Mouse (Mus musculus) heart, embryonic 14.5 days (tissue): ENCODE data around the gene Spint4. TPM values are rescaled to one million over a fixed set of nuclear protein-coding genes. Genes with fewer than 3 reads are reported as not detected.

Experiments used
- ATAC-seq: fragments of 200-750 bp; cut with Nextera tagmentation; 2 replicates; pipeline ENCODE4 v1.8.0; 2017; ENCODE audit warnings: low read depth, moderate TSS enrichment; ENCODE audit not compliant: insufficient number of reproducible peaks, insufficient read depth, low FRiP score
- H3K27ac ChIP-seq, 2 experiments: fragments of 200-500 bp in 1 of 2; fragments of 300-500 bp in 1 of 2; sonication (generic) in 1 of 2; replicated peaks in 1 of 2; 2 replicates each; pipeline ENCODE4 v1.5.1; 2012 to 2014; ENCODE audit warnings: low read depth in 2 of 2, low read length in 2 of 2, control low read depth in 1 of 2, mild to moderate bottlenecking in 1 of 2, mixed read lengths in 1 of 2; ENCODE audit not compliant: control insufficient read depth in 1 of 2, insufficient read depth in 1 of 2
- H3K27me3 ChIP-seq: fragments of 300-500 bp; sonication (generic); 2 replicates; pipeline ENCODE4 v1.6.1; 2014; ENCODE audit warnings: mild to moderate bottlenecking, low read length, control low read depth; ENCODE audit not compliant: control insufficient read depth, insufficient read depth
- H3K36me3 ChIP-seq: fragments of 300-500 bp; sonication (generic); 2 replicates; pipeline ENCODE4 v1.6.1; 2014; ENCODE audit warnings: mild to moderate bottlenecking, control low read depth, low read length, mixed read lengths; ENCODE audit not compliant: control insufficient read depth, insufficient read depth
- H3K4me1 ChIP-seq, 2 experiments: fragments of 200-500 bp in 1 of 2; fragments of 300-500 bp in 1 of 2; sonication (generic) in 1 of 2; 2 replicates each; pipeline ENCODE4 v1.6.1; 2012 to 2014; ENCODE audit warnings: low read length in 2 of 2, control low read depth in 1 of 2, mixed read lengths in 1 of 2; ENCODE audit not compliant: control insufficient read depth in 2 of 2, insufficient read depth in 2 of 2
- H3K4me2 ChIP-seq: fragments of 300-500 bp; sonication (generic); 2 replicates; pipeline ENCODE4 v1.6.1; 2014; ENCODE audit warnings: mild to moderate bottlenecking, low read length
- H3K4me3 ChIP-seq, 2 experiments: fragments of 200-500 bp in 1 of 2; fragments of 300-500 bp in 1 of 2; sonication (generic) in 1 of 2; 2 replicates each; pipeline ENCODE4 v1.5.1; 2012 to 2014; ENCODE audit warnings: low read length in 2 of 2, mild to moderate bottlenecking in 2 of 2, control low read depth in 1 of 2, low read depth in 1 of 2, moderate library complexity in 1 of 2; ENCODE audit not compliant: control insufficient read depth in 1 of 2, insufficient read depth in 1 of 2
- H3K9ac ChIP-seq: fragments of 300-500 bp; sonication (generic); 2 replicates; pipeline ENCODE4 v1.6.1; 2014; ENCODE audit warnings: mild to moderate bottlenecking, low read length
- H3K9me3 ChIP-seq: fragments of 300-500 bp; sonication (generic); 2 replicates; pipeline ENCODE4 v1.6.1; 2016; ENCODE audit warnings: low read length, control low read depth; ENCODE audit not compliant: control insufficient read depth
- WGBS: fragments of 180-500 bp; shearing (Covaris S2); extraction: QIAGEN DNeasy Blood & Tissue Kit; methylation state at CpG from one replicate; pipeline ENCODE4 v1.1.7; 2014; 5-methylcytosine and 5-hydroxymethylcytosine counted together
- polyA plus RNA-seq: library from polyadenylated mRNA; unstranded; fragments of >200 nt; fragmentation: Nextera tagmentation; extraction: Ambion mirVana; gene quantifications from 2 replicates; pipeline ENCODE4 v1.2.1, GENCODE M21; 2014

Spint4 gene
- polyA plus RNA-seq = not detected in 2 replicates

DNA sequence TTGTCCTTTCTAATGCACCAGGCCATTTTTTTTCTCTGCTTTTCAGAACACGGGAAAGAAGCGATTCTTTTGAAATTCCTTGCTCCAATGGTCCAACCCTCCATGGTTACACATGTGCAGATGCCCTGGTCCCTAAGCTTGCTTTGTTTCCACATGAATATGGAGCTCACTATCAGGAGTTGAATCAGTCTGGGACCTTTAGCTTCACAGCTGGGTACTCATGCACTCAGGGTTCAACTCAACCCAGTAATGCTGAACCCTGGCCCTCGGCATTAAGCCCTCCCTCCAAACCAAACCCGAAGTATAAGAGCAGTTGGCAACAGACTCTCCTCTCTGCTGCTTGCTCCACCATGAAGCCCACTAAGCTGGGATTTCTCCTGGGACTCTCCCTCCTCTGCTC is at the start of gene Spint4:
Gene Spint4 (plus strand): TSS at position 301 of the 400 bp plus-strand sequence.
- ATAC-seq = no peak
- WGBS = 74% methylated on average over 4 of the region's 4 CpGs
- no peak within 1 kb of the TSS for H3K9ac ChIP-seq

DNA sequence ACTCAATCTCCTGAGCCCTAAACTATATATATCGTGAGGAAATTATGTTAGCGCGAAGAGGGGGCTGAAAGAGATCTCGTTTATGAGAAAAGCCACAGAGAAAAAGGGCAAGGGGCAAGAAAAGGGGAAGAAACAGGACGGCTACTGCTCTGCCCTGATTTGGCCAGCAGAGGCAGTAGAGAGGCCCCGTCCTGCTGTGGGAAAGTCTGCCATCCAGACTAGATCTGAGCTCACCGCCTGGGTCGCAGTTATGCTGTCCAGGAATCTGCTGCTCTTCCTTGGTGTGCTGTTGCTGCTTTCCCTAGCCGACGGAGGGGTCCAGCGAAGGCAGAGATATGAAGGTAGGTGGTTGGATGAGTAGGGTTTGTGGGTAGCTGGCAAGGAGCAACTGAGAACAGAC is 42.4 kb upstream of the Spint4 start, which contains the start of gene Wfdc10:
Gene Wfdc10 (plus strand): TSS at position 189 of the 400 bp plus-strand sequence.
- WGBS = 9% methylated on average over 11 of the region's 11 CpGs
- no peak within 1 kb of the TSS for H3K4me3 ChIP-seq
- H3K27me3 ChIP-seq = 0 out of 2 replicates have a peak, but pooled peaks cover 4% of the 10 kb centered on the region
- H3K36me3 ChIP-seq = no peaks in the 10 kb centered on the region
- H3K27ac ChIP-seq = no peak within 1 kb of the TSS
- no peak for ATAC-seq
- H3K4me2 ChIP-seq = no peak within 1 kb of the TSS
- H3K9me3 ChIP-seq = no peaks in the 10 kb centered on the region
- H3K4me1 ChIP-seq = no peaks in the 10 kb centered on the region
- H3K9ac ChIP-seq = no peak within 1 kb of the TSS

More for the DNA sequence above, at the start of gene Spint4:
- H3K9me3 ChIP-seq = no peaks in the 10 kb centered on the region
- H3K27ac ChIP-seq = no peak within 1 kb of the TSS
- no peak within 1 kb of the TSS for H3K4me3 ChIP-seq
- no peak within 1 kb of the TSS for H3K4me2 ChIP-seq
- H3K4me1 ChIP-seq = no peaks in the 10 kb centered on the region; a peak in 1 of 4 replicates
- no peaks in the 10 kb centered on the region for H3K36me3 ChIP-seq
- H3K27me3 ChIP-seq = no peaks in the 10 kb centered on the region

DNA sequence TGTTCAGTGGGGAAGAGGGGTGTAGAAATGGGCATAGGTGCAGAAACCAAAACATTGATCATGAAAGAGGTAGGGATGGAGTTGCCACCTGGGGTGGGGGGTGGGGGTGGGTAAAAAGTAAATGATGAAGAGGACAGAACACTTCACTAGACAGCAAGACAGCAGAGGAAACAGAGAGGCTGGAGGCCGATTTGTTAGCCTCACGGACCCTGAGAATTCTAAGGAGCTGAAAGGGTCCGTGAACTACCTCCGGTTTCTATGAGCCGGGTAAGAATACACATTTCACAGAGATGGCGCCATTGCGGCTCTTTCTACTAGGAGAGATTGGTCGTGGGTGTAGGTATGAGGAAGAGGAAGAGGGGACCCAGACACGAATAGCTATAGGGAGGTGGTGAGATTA is 41.8 kb upstream of the Spint4 start, which contains the start of gene Wfdc9:
Gene Wfdc9 (minus strand): TSS at position 101 of the 400 bp plus-strand sequence.
- H3K9me3 ChIP-seq = no peaks in the 10 kb centered on the region
- 0 out of 2 replicates have a peak, but pooled peaks cover 4% of the 10 kb centered on the region for H3K27me3 ChIP-seq
- ATAC-seq = no peak
- H3K9ac ChIP-seq = no peak within 1 kb of the TSS
- H3K4me2 ChIP-seq = no peak within 1 kb of the TSS
- WGBS = 78% methylated on average over 9 of the region's 9 CpGs
- H3K27ac ChIP-seq = no peak within 1 kb of the TSS
- H3K4me1 ChIP-seq = no peaks in the 10 kb centered on the region
- H3K36me3 ChIP-seq = no peaks in the 10 kb centered on the region
- H3K4me3 ChIP-seq = no peak within 1 kb of the TSS

- H3K27me3 ChIP-seq = no peaks in the 10 kb centered on the region
- no peaks in the 10 kb centered on the region for H3K4me1 ChIP-seq
- H3K4me2 ChIP-seq = no peak overlapping the region
- no peak overlapping the region for H3K4me3 ChIP-seq
- H3K9ac ChIP-seq = no peak overlapping the region
- no peaks in the 10 kb centered on the region for H3K9me3 ChIP-seq
- no peak overlapping the region for H3K27ac ChIP-seq
- H3K36me3 ChIP-seq = no peaks in the 10 kb centered on the region
- no peak for ATAC-seq
- WGBS = 80% methylated on average over 7 of the region's 7 CpGs
These were observed 33.5 kb upstream of the Spint4 start for GRCm38 (mm10) chr2:164664851-164665250.

GRCm38 (mm10) chr2:164670261-164670660 is 28.0 kb upstream of the Spint4 start:
- WGBS = 73% methylated on average over 5 of the region's 5 CpGs
- Histone ChIP-seq H3K27ac (no peak overlapping the region), H3K4me3 (no peak overlapping the region), H3K9ac (no peak overlapping the region), H3K4me1 (no peaks in the 10 kb centered on the region), H3K4me2 (no peak overlapping the region), H3K36me3 (no peaks in the 10 kb centered on the region), H3K27me3 (no peaks in the 10 kb centered on the region), H3K9me3 (no peaks in the 10 kb centered on the region)
- ATAC-seq = no peak

- H3K27me3 ChIP-seq = no peaks in the 10 kb centered on the region
- no peak overlapping the region for H3K4me3 ChIP-seq
- 24% methylated on average over 1 of the region's 1 CpGs for WGBS
- no peaks in the 10 kb centered on the region for H3K9me3 ChIP-seq
- no peak overlapping the region for H3K27ac ChIP-seq
- no peak for ATAC-seq
- H3K36me3 ChIP-seq = no peaks in the 10 kb centered on the region
- H3K9ac ChIP-seq = no peak overlapping the region
- no peak overlapping the region for H3K4me2 ChIP-seq
- H3K4me1 ChIP-seq = no peaks in the 10 kb centered on the region
These were observed 27.4 kb upstream of the Spint4 start for GRCm38 (mm10) chr2:164670938-164671337.

GRCm38 (mm10) chr2:164673987-164674386 is 24.3 kb upstream of the Spint4 start, which contains the start of gene Wfdc11:
Gene Wfdc11 (minus strand): TSS chr2:164674087.
- Histone ChIP-seq H3K36me3 (no peaks in the 10 kb centered on the region), H3K9me3 (no peaks in the 10 kb centered on the region), H3K4me2 (no peak within 1 kb of the TSS), H3K4me3 (no peak within 1 kb of the TSS), H3K27me3 (no peaks in the 10 kb centered on the region), H3K4me1 (0 out of 4 replicates have a peak, but pooled peaks cover 0 to 4% of the 10 kb centered on the region in 2 experiments), H3K9ac (no peak within 1 kb of the TSS), H3K27ac (no peak within 1 kb of the TSS)
- 63% methylated on average over 7 of the region's 7 CpGs for WGBS
- ATAC-seq = no peak

GRCm38 (mm10) chr2:164676103-164676502 is 22.2 kb upstream of the Spint4 start:
- no peaks in the 10 kb centered on the region for H3K36me3 ChIP-seq
- H3K4me2 ChIP-seq = no peak overlapping the region
- no peak overlapping the region for H3K27ac ChIP-seq
- H3K9ac ChIP-seq = no peak overlapping the region
- H3K9me3 ChIP-seq = no peaks in the 10 kb centered on the region
- peaks cover 3 to 4% of the 10 kb centered on the region in 2 experiments; a peak in 1 of 4 replicates for H3K4me1 ChIP-seq
- ATAC-seq = no peak
- 84% methylated on average over 7 of the region's 7 CpGs for WGBS
- no peak overlapping the region for H3K4me3 ChIP-seq
- H3K27me3 ChIP-seq = no peaks in the 10 kb centered on the region
